Mouse (Mus musculus): ENCODE measurements around the gene Ccdc142.

GRCm38 (mm10) chr6:83104158-83104557 is 2.8 kb downstream of the Ccdc142 start:
- TF ChIP-seq CTCF (IDR thresholded peaks at IDR 0.05; ENCODE audit: low read depth, low read length) (no peak), TAL1 (conservative IDR thresholded peaks at IDR 0.05; ENCODE audit: low read depth, low read length) (no peak)
